Mouse (Mus musculus) midbrain, embryonic 10.5 days (tissue): Measurements from ENCODE around the gene Gdpgp1. TPM values are rescaled to one million over a fixed set of nuclear protein-coding genes. Genes with fewer than 3 reads are reported as not detected.

ENCODE experiments used
- DNase-seq: peaks from one replicate; pipeline ENCODE4 v3.0.0-alpha.2; 2017; ENCODE audit warnings: low spot score
- H3K27ac ChIP-seq: fragments of 300-500 bp; sonication (generic); replicated peaks from 2 replicates; pipeline ENCODE4 v1.5.1; 2016; ENCODE audit warnings: mild to moderate bottlenecking
- H3K27me3 ChIP-seq: fragments of 300-500 bp; sonication (generic); 2 replicates; pipeline ENCODE4 v1.6.1; 2016; ENCODE audit warnings: low read depth, mild to moderate bottlenecking; ENCODE audit not compliant: poor library complexity, severe bottlenecking
- H3K36me3 ChIP-seq: fragments of 300-500 bp; sonication (generic); 2 replicates; pipeline ENCODE4 v1.6.1; 2016; ENCODE audit warnings: mild to moderate bottlenecking, moderate library complexity
- H3K4me1 ChIP-seq: fragments of 300-500 bp; sonication (generic); 2 replicates; pipeline ENCODE4 v1.6.1; 2016
- H3K4me3 ChIP-seq: fragments of 300-500 bp; sonication (generic); 2 replicates; pipeline ENCODE4 v1.5.1; 2016; ENCODE audit warnings: mild to moderate bottlenecking, moderate library complexity
- H3K9me3 ChIP-seq: fragments of 300-500 bp; sonication (generic); replicated peaks from 2 replicates; pipeline ENCODE4 v1.6.1; 2016; ENCODE audit warnings: mild to moderate bottlenecking
- WGBS: fragments of 180-500 bp; shearing (Covaris S2); methylation state at CpG from one replicate; pipeline ENCODE4 v1.1.7; 2016; 5-methylcytosine and 5-hydroxymethylcytosine counted together
- polyA plus RNA-seq: library from polyadenylated mRNA; unstranded; fragments of >200 nt; fragmentation: Nextera tagmentation; extraction: Ambion mirVana; gene quantifications from 2 replicates; pipeline ENCODE4 v1.2.1, GENCODE M21; 2016

Gene Gdpgp1
- polyA plus RNA-seq, 1 experiment from 2014 or later: 6.3 TPM

GRCm38 (mm10) chr7:80246148-80246721 is 13.6 kb downstream of the Gdpgp1 start, which contains the start of gene Ttll13:
Gene Ttll13 (plus strand): TSS chr7:80246376.
- Histone ChIP-seq H3K4me3 (peak within 1 kb of the TSS; percentile 59), H3K9me3 (no peaks in the 10 kb centered on the region), H3K27ac (peak within 1 kb of the TSS; percentile 88), H3K36me3 (peaks cover 3% of the 10 kb centered on the region), H3K4me1 (0 out of 2 replicates have a peak, but pooled peaks cover 3% of the 10 kb centered on the region), H3K27me3 (no peaks in the 10 kb centered on the region)
- WGBS: under 1% methylated on average over 48 of the region's 48 CpGs
- DNase-seq: peak; percentile 97

- no peaks in the 10 kb centered on the region for H3K9me3 ChIP-seq
- no peaks in the 10 kb centered on the region for H3K36me3 ChIP-seq
- H3K27ac ChIP-seq: peak overlapping the region; percentile 88
- no peaks in the 10 kb centered on the region for H3K27me3 ChIP-seq
- peak overlapping the region; percentile 59 for H3K4me3 ChIP-seq
- 0 out of 2 replicates have a peak, but pooled peaks cover 3% of the 10 kb centered on the region for H3K4me1 ChIP-seq
- WGBS: 69% methylated on average over 7 of the region's 7 CpGs
- DNase-seq: no peak
Measured at GRCm38 (mm10) chr7:80246859-80247258, 14.2 kb downstream of the Gdpgp1 start.

GRCm38 (mm10) chr7:80252437-80252836 is 19.8 kb downstream of the Gdpgp1 start:
- H3K4me1 ChIP-seq: no peaks in the 10 kb centered on the region
- H3K4me3 ChIP-seq: no peak overlapping the region
- WGBS: 79% methylated on average over 7 of the region's 7 CpGs
- no peaks in the 10 kb centered on the region for H3K9me3 ChIP-seq
- H3K36me3 ChIP-seq: no peaks in the 10 kb centered on the region
- peaks cover 7% of the 10 kb centered on the region; the same call in 1 of the 2 replicates for H3K27me3 ChIP-seq
- no peak for DNase-seq
- no peak overlapping the region for H3K27ac ChIP-seq

- Histone ChIP-seq H3K4me1 (no peaks in the 10 kb centered on the region), H3K27me3 (peaks cover 10% of the 10 kb centered on the region; the same call in 1 of the 2 replicates), H3K27ac (no peak overlapping the region), H3K36me3 (no peaks in the 10 kb centered on the region), H3K4me3 (no peak overlapping the region), H3K9me3 (no peaks in the 10 kb centered on the region)
- 88% methylated on average over 11 of the region's 11 CpGs for WGBS
- no peak for DNase-seq
Measured at GRCm38 (mm10) chr7:80252886-80253285, 20.2 kb downstream of the Gdpgp1 start.

- Histone ChIP-seq H3K4me1 (peaks cover 8% of the 10 kb centered on the region), H3K27ac (no peak overlapping the region), H3K9me3 (no peaks in the 10 kb centered on the region), H3K27me3 (peaks cover 33% of the 10 kb centered on the region), H3K4me3 (no peak overlapping the region), H3K36me3 (no peaks in the 10 kb centered on the region)
- DNase-seq: no peak
- 65% methylated on average over 2 of the region's 2 CpGs for WGBS
Measured at GRCm38 (mm10) chr7:80255981-80256380, 23.3 kb downstream of the Gdpgp1 start.

- WGBS: 77% methylated on average over 2 of the region's 2 CpGs
- Histone ChIP-seq H3K9me3 (no peaks in the 10 kb centered on the region), H3K27ac (no peak overlapping the region), H3K4me1 (peaks cover 20% of the 10 kb centered on the region), H3K36me3 (no peaks in the 10 kb centered on the region), H3K4me3 (no peak overlapping the region), H3K27me3 (peaks cover 33% of the 10 kb centered on the region)
- DNase-seq: no peak
Measured at GRCm38 (mm10) chr7:80257706-80258105, 25.0 kb downstream of the Gdpgp1 start.

GRCm38 (mm10) chr7:80260625-80261371 is 28.1 kb downstream of the Gdpgp1 start, which contains the start of gene Ngrn:
Gene Ngrn (plus strand): TSS chr7:80261215.
- Histone ChIP-seq H3K4me1 (peaks cover 20% of the 10 kb centered on the region), H3K27ac (peak within 1 kb of the TSS; percentile 87), H3K4me3 (peak within 1 kb of the TSS; percentile 90), H3K36me3 (peaks cover 28% of the 10 kb centered on the region), H3K9me3 (no peaks in the 10 kb centered on the region), H3K27me3 (peaks cover 33% of the 10 kb centered on the region)
- WGBS: 24% methylated on average over 40 of the region's 40 CpGs
- DNase-seq: peak; percentile 88

- Histone ChIP-seq H3K4me1 (peaks cover 20% of the 10 kb centered on the region), H3K27me3 (peaks cover 33% of the 10 kb centered on the region), H3K36me3 (peaks cover 35% of the 10 kb centered on the region), H3K4me3 (peak overlapping the region; percentile 90), H3K27ac (peak overlapping the region; percentile 87), H3K9me3 (no peaks in the 10 kb centered on the region)
- 2% methylated on average over 32 of the region's 32 CpGs for WGBS
- no peak for DNase-seq
Measured at GRCm38 (mm10) chr7:80261372-80261990, 28.8 kb downstream of the Gdpgp1 start.

- Histone ChIP-seq H3K27ac (no peak overlapping the region), H3K4me1 (peaks cover 29% of the 10 kb centered on the region), H3K36me3 (peaks cover 43% of the 10 kb centered on the region), H3K9me3 (no peaks in the 10 kb centered on the region), H3K27me3 (peaks cover 6% of the 10 kb centered on the region; the same call in 1 of the 2 replicates), H3K4me3 (no peak overlapping the region)
- WGBS: 95% methylated on average over 12 of the region's 12 CpGs
- DNase-seq: no peak
Measured at GRCm38 (mm10) chr7:80264606-80265005, 31.9 kb downstream of the Gdpgp1 start.

GRCm38 (mm10) chr7:80267764-80268163 is 35.1 kb downstream of the Gdpgp1 start:
- WGBS: 78% methylated on average over 1 of the region's 1 CpGs
- no peak overlapping the region for H3K4me3 ChIP-seq
- H3K27ac ChIP-seq: no peak overlapping the region
- H3K4me1 ChIP-seq: peaks cover 23% of the 10 kb centered on the region
- no peaks in the 10 kb centered on the region for H3K9me3 ChIP-seq
- H3K36me3 ChIP-seq: peaks cover 48% of the 10 kb centered on the region
- no peaks in the 10 kb centered on the region for H3K27me3 ChIP-seq
- no peak for DNase-seq

- H3K27ac ChIP-seq: peak within 1 kb of the TSS; percentile 86
- peak within 1 kb of the TSS; percentile 91 for H3K4me3 ChIP-seq
- H3K27me3 ChIP-seq: no peaks in the 10 kb centered on the region
- peak; percentile 94 for DNase-seq
- H3K4me1 ChIP-seq: peaks cover 23% of the 10 kb centered on the region
- WGBS: 4% methylated on average over 21 of the region's 21 CpGs
- peaks cover 9% of the 10 kb centered on the region for H3K9me3 ChIP-seq
- H3K36me3 ChIP-seq: peaks cover 50% of the 10 kb centered on the region
Measured at GRCm38 (mm10) chr7:80268897-80269750, 36.5 kb downstream of the Gdpgp1 start, which contains the start of gene Vps33b. Gene Vps33b (plus strand): TSS chr7:80269649.

GRCm38 (mm10) chr7:80269751-80270255 is 37.1 kb downstream of the Gdpgp1 start:
- Histone ChIP-seq H3K36me3 (peaks cover 50% of the 10 kb centered on the region), H3K4me1 (peaks cover 23% of the 10 kb centered on the region), H3K4me3 (peak overlapping the region; percentile 91), H3K27ac (peak overlapping the region; percentile 86), H3K9me3 (peaks cover 16% of the 10 kb centered on the region), H3K27me3 (no peaks in the 10 kb centered on the region)
- under 1% methylated on average over 23 of the region's 23 CpGs for WGBS
- DNase-seq: no peak
